8 mouse cellular contexts compared by ENCODE assay signal in the genomic region with DNA sequence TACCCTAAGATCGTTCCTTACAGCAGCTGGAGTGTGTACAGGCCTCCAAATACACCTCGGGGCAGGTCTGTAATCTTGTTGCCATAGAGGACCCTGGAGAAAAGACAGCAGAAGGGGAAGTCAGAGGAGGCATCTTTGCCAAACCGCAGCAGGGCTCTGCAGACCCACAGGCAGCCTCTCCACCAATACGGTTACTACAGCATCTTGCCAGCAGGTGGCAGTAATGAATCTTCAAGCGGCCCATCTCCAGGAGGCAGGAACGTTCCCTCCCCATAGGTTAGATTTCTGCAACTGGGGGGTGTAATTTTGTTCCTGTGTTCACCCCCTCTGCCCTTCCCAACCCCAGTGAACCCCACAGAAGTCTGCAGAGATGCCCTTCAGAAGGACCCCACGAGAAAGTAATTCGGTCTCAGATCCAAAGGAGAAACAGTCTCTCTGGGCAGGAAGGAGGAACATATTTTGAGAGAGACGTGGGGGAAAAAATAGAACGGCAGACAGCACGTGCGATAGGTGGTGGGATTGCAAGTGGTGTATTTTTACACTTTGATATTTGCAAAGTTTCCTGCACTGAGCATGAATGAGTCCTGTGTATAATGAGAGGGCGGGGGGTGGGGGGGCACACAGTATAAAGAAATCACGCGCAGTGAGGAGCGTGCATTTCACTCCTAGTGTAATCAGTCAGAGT.
DNase-seq lines count a peak whose midpoint lies in the region; ATAC-seq and TF ChIP-seq lines count a peak whose summit lies in the region.

No protein-coding gene starts in this region.

- no peak overlapping the region for H3K9ac ChIP-seq in kidney, embryonic 16.5 days (replicated peaks; ENCODE audit: low read length)
- no peak overlapping the region for H3K9ac ChIP-seq in hindbrain, postnatal 0 days (replicated peaks; ENCODE audit: low read length)

- DNase-seq in kidney, adult 2 months = peak; percentile 65
- peak; percentile 56 for DNase-seq in cerebellum, adult 9-10 months
- peak; percentile 49 to 79 for DNase-seq in frontal cortex, postnatal 10 days (ENCODE audit: low spot score in 2 of 2)
- peak; percentile 88 for DNase-seq in hindbrain, postnatal 0 days (ENCODE audit: low spot score)
- DNase-seq in limb, embryonic 10.5 days (ENCODE audit: low spot score) = peak; percentile 81
- DNase-seq in natural killer cell, adult 2 months (ENCODE audit: low spot score in 2 of 2) = peak; percentile 64 to 82

- no peaks in the 10 kb centered on the region for H3K4me1 ChIP-seq in kidney, adult 2 months (ENCODE audit: control insufficient read depth, insufficient read depth, low read length)
- no peaks in the 10 kb centered on the region for H3K4me1 ChIP-seq in kidney, embryonic 16.5 days (ENCODE audit: insufficient read depth, low read length)
- H3K4me1 ChIP-seq in hindbrain, postnatal 0 days (ENCODE audit: insufficient read depth, low read length) = no peaks in the 10 kb centered on the region; the same call in 1 of the 2 replicates
- 0 out of 2 replicates have a peak, but pooled peaks cover 7% of the 10 kb centered on the region for H3K4me1 ChIP-seq in limb, embryonic 10.5 days
- H3K4me1 ChIP-seq in testis, adult 2 months (ENCODE audit: control insufficient read depth, insufficient read depth, low read length) = no peaks in the 10 kb centered on the region

- H3K4me2 ChIP-seq in kidney, embryonic 16.5 days (replicated peaks; ENCODE audit: low read depth, low read length) = no peak overlapping the region
- no peak overlapping the region for H3K4me2 ChIP-seq in hindbrain, postnatal 0 days (ENCODE audit: low read depth, low read length)

- TF ChIP-seq CTCF in kidney, adult 2 months (conservative IDR thresholded peaks at IDR 0.05; ENCODE audit: insufficient read depth, insufficient read length, low read depth, low read length) = peak; percentile 77
- TF ChIP-seq CTCF in hindbrain, postnatal 0 days (IDR thresholded peaks at IDR 0.05; ENCODE audit: low read depth) = peak; percentile 86
- TF ChIP-seq CTCF in testis, adult 2 months (IDR thresholded peaks at IDR 0.05; ENCODE audit: control insufficient read depth, insufficient read depth, insufficient replicate concordance, low read depth, low read length) = peak; percentile 79; the same call in 1 of the 2 replicates

- no peaks in the 10 kb centered on the region for H3K9me3 ChIP-seq in kidney, embryonic 16.5 days (ENCODE audit: low read length)
- no peaks in the 10 kb centered on the region for H3K9me3 ChIP-seq in hindbrain, postnatal 0 days (ENCODE audit: low read length)
- no peaks in the 10 kb centered on the region for H3K9me3 ChIP-seq in limb, embryonic 10.5 days (replicated peaks)

- no peak for TF ChIP-seq POLR2A in kidney, adult 2 months (IDR thresholded peaks at IDR 0.05; ENCODE audit: low read depth, low read length)
- TF ChIP-seq POLR2A in testis, adult 2 months (IDR thresholded peaks at IDR 0.05; ENCODE audit: control insufficient read depth, low read depth, low read length) = no peak

- no peak overlapping the region for H3K4me3 ChIP-seq in kidney, adult 2 months (ENCODE audit: insufficient read depth, low read depth, low read length)
- no peak overlapping the region for H3K4me3 ChIP-seq in kidney, embryonic 16.5 days (ENCODE audit: low read length)
- no peak overlapping the region for H3K4me3 ChIP-seq in hindbrain, postnatal 0 days (ENCODE audit: low read length)
- no peak overlapping the region for H3K4me3 ChIP-seq in limb, embryonic 10.5 days
- H3K4me3 ChIP-seq in testis, adult 2 months (ENCODE audit: control insufficient read depth, low read depth, low read length) = no peak overlapping the region

- no peak for ATAC-seq in kidney, embryonic 16.5 days (ENCODE audit: low FRiP score, low TSS enrichment)
- ATAC-seq in hindbrain, postnatal 0 days = peak; percentile 69

- no peaks in the 10 kb centered on the region for H3K27me3 ChIP-seq in kidney, adult 2 months (replicated peaks; ENCODE audit: control insufficient read depth, insufficient read depth, low read length)
- H3K27me3 ChIP-seq in kidney, embryonic 16.5 days (ENCODE audit: insufficient read depth, low read length) = no peaks in the 10 kb centered on the region
- H3K27me3 ChIP-seq in hindbrain, postnatal 0 days (ENCODE audit: insufficient read depth, low read length) = 0 out of 2 replicates have a peak, but pooled peaks cover 9% of the 10 kb centered on the region
- peaks cover 44% of the 10 kb centered on the region for H3K27me3 ChIP-seq in limb, embryonic 10.5 days (ENCODE audit: low read depth, poor library complexity, severe bottlenecking)
- no peaks in the 10 kb centered on the region for H3K27me3 ChIP-seq in testis, adult 2 months (ENCODE audit: control insufficient read depth, insufficient read depth, low read length)

- H3K27ac ChIP-seq in kidney, adult 2 months (ENCODE audit: insufficient read depth, low read depth, low read length) = no peak overlapping the region
- no peak overlapping the region for H3K27ac ChIP-seq in kidney, embryonic 16.5 days (ENCODE audit: low read length)
- no peak overlapping the region for H3K27ac ChIP-seq in hindbrain, postnatal 0 days
- no peak overlapping the region for H3K27ac ChIP-seq in limb, embryonic 10.5 days
- H3K27ac ChIP-seq in testis, adult 2 months (ENCODE audit: control insufficient read depth, insufficient read depth, low read depth, low read length) = no peak overlapping the region

- WGBS in kidney, adult 2 months = 43% methylated on average over 16 of the region's 16 CpGs
- 45% methylated on average over 16 of the region's 16 CpGs for WGBS in kidney, embryonic 16.5 days
- whole genome bisulfite sequencing in hindbrain, postnatal 0 days = 36% methylated on average over 16 of the region's 16 CpGs
- 50% methylated on average over 16 of the region's 16 CpGs for WGBS in limb, embryonic 10.5 days

- no peaks in the 10 kb centered on the region for H3K36me3 ChIP-seq in kidney, adult 2 months (ENCODE audit: control insufficient read depth, insufficient read depth, low read length)
- H3K36me3 ChIP-seq in kidney, embryonic 16.5 days (ENCODE audit: insufficient read depth, low read length) = no peaks in the 10 kb centered on the region
- no peaks in the 10 kb centered on the region for H3K36me3 ChIP-seq in hindbrain, postnatal 0 days (ENCODE audit: insufficient read depth, low read length)
- H3K36me3 ChIP-seq in limb, embryonic 10.5 days = no peaks in the 10 kb centered on the region
- H3K36me3 ChIP-seq in testis, adult 2 months (ENCODE audit: control insufficient read depth, insufficient read depth, low read length) = no peaks in the 10 kb centered on the region
